Mouse (Mus musculus) bone marrow macrophage, adult 2 months (primary cell): ENCODE measurements around the gene Apol11a. TPM values are rescaled to one million over a fixed set of nuclear protein-coding genes. Genes with fewer than 3 reads are reported as not detected.
"Not testable (repeated sequence)": the region's sequence is repeated elsewhere in the genome, so short reads cannot be mapped to it uniquely, and the experiment has no call there.

ENCODE experiments used
- H3K27ac ChIP-seq: 2 replicates; pipeline ENCODE4 v1.5.1; 2012; ENCODE audit warnings: low read depth, low read length; ENCODE audit not compliant: insufficient read depth
- H3K4me1 ChIP-seq: 2 replicates; pipeline ENCODE4 v1.6.1; 2012; ENCODE audit warnings: low read length; ENCODE audit not compliant: control insufficient read depth, insufficient read depth
- H3K4me3 ChIP-seq: 2 replicates; pipeline ENCODE4 v1.5.1; 2012; ENCODE audit warnings: mild to moderate bottlenecking, low read length, moderate library complexity; ENCODE audit not compliant: insufficient read depth
- CTCF ChIP-seq: IDR thresholded peaks from 2 replicates; pipeline ENCODE4 v1.5.1; 2012; ENCODE audit warnings: low read depth, mild to moderate bottlenecking, low read length, moderate library complexity
- POLR2A ChIP-seq: IDR thresholded peaks from 2 replicates; pipeline ENCODE4 v1.6.1; 2012; ENCODE audit warnings: mild to moderate bottlenecking, low read depth, low read length, borderline replicate concordance
- polyA plus RNA-seq: library from polyadenylated mRNA; stranded (reverse); fragments of >200 nt; gene quantifications from 2 replicates; pipeline ENCODE4 v1.2.4, GENCODE M21; 2012; ENCODE audit not compliant: missing spikeins, insufficient read depth, insufficient read length

Apol11a gene
- not detected in 2 replicates for polyA plus RNA-seq

GRCm38 (mm10) chr15:77507966-77508365, at the start of gene Apol11a:
Gene Apol11a, plus strand, starts transcription at chr15:77508271.
- H3K4me1 ChIP-seq, H3K27ac ChIP-seq, H3K4me3 ChIP-seq: not testable (repeated sequence)

- not testable (repeated sequence) for H3K27ac ChIP-seq, H3K4me3 ChIP-seq, H3K4me1 ChIP-seq
Measured at GRCm38 (mm10) chr15:77474699-77475390, 33.2 kb upstream of the Apol11a start.

DNA sequence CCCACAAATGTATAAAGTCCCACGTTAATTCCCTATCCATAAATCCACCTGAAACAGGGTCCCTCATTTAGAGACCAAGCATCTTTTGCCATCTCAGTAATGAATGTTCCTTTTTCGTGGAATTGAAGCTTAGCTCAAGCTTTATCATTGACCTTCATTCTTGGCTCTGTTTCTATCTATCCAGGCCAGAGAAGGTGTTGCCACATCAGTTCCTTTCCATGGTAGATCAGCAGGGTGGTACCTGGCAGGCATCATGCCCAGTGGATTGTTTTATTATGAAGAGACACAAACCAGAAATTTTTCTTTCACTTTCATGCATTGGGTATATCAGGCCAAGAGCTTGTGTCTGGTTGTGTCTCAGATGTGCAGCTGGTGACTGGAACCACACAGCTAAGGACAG, 31.4 kb upstream of the Apol11a start, which contains the start of gene Apol10a:
Apol10a (plus strand) TSS at position 355 of the 400 bp plus-strand sequence.
- H3K4me1 ChIP-seq, H3K27ac ChIP-seq, H3K4me3 ChIP-seq: not testable (repeated sequence)

DNA sequence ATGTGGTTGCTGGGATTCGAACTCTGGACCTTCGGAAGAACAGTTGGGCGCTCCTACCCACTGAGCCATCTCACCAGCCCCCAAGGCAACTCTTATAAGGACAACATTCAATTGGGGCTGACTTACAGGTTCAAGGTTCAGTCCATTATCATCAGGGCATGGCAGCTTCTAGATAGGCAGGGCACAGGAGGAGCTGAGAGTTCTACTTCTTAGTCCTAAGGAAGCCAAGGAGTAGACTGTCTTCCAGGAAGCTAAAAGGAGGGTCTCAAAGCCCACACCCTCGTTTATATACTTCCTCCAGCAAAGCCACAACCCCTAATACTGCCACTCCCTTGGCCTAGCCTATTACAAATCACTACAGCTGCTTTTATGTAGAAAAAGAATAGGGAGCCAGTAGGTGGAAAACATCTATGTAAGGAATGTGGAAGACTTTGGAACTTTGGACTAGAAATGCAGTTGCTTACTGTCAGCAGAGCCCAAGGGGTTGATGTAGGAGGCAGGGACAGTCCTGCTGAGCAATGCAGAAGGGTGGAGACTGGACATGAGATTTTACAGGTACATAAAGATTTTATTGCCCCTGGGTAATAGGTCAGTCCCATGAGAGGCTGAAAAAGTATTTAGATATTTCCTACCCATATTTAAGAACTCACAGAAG, 25.8 kb upstream of the Apol11a start:
- TF ChIP-seq CTCF: no peak
- TF ChIP-seq POLR2A: no peak

DNA sequence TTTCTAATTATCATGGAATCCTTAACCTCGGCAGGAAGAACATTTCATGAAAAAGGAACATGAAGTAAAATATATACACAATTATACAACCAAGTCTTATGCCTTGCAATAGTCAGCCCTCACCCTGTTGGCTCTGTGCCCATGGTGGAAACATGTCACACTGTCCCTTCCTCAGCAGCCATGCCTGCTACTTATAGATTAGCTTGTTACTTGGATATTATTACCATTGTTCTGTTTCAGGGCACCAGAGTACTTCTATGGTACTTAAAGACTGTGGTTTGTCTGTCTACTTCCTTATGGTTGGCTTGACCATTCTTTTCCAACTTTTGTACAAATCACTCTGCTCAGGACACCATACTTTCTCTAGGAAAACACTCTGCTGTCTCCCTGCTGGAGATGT, 14.9 kb upstream of the Apol11a start:
- not testable (repeated sequence) for H3K27ac ChIP-seq, H3K4me3 ChIP-seq, H3K4me1 ChIP-seq

More for the DNA sequence above, 25.8 kb upstream of the Apol11a start:
- Histone ChIP-seq H3K27ac (no peak overlapping the region), H3K4me3 (no peak overlapping the region), H3K4me1 (no peaks in the 10 kb centered on the region)

GRCm38 (mm10) chr15:77494694-77495093, 13.4 kb upstream of the Apol11a start:
- H3K27ac ChIP-seq, H3K4me3 ChIP-seq, H3K4me1 ChIP-seq: not testable (repeated sequence)

DNA sequence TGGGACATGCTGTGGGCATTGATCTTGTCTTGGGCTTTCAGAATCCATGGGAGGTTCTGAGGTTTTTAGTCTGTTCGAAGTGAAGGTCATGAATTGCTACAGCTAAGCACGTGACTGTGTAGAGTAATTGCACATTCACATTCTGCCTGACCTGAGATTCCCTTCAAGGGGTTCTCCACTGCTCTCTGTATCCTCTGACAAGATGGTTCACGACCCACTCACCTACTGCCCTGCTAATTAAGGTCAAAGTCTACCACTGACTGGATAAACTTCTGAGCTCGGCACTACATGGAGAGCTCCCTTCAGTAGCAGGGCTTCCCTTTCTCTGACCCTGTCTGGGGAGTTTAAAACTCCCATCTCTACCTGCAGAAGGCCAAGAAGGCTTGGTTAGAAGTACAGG, 12.5 kb downstream of the Apol11a start:
- H3K4me1 ChIP-seq, H3K27ac ChIP-seq, H3K4me3 ChIP-seq: not testable (repeated sequence)

DNA sequence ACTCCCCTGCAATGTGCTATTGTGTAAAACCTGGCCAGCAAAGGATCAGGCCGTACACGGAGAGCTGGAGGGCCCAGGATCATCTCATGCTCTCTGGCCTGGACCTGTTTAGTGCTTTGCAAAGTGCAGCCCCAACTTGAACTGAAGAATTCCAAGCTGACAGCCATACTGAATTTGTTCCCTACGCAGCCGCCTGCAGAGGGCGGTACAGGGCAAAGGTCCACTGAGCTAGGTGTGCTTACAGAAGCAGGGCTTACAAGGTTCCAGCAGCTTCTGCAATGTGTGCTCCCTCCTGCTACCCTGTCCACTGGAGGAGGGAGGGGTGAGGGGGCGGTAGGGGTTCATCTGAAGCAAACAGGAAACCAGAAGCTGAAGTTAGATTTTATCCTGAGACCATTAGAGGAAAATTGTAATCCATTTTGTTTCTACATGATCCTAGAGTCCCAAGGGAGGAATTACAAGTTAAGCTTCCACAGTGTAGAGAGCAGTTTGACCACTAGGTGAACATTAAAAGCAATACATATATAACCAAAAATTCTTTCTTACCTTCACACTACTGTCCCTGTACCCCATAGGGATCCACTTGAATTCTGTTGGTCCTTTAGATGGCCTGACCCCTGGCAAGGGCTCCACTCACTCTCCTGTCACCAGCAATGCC, 15.2 kb downstream of the Apol11a start:
- H3K4me3 ChIP-seq, H3K27ac ChIP-seq, H3K4me1 ChIP-seq: not testable (repeated sequence)

- Histone ChIP-seq H3K4me3 (no peak within 1 kb of the TSS), H3K4me1 (no peaks in the 10 kb centered on the region), H3K27ac (no peak within 1 kb of the TSS)
- TF ChIP-seq POLR2A (no peak), CTCF (no peak)
Measured at GRCm38 (mm10) chr15:77533216-77533615, 25.1 kb downstream of the Apol11a start, which contains the start of gene Apol7c. Gene Apol7c, minus strand, starts transcription at chr15:77533316.

DNA sequence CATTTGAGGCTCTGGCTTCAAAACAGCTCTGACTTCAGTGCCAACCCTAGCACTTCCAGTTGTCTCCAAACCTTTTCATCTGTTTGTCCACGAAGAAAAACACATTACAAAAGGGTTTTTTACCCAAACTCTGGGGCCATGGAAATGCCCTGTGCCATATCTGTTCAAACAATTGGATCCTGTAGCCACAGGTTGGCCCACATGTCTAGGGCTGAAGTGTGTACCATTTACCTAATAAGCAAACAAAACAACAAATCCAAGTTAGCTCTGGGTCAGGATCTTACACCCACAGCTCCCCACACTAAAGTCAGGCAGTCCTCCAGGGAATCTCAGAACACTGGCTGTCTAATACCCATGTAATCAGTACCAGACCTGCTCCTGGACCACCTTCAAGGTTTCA, 31.1 kb downstream of the Apol11a start:
- not testable (repeated sequence) for H3K4me3 ChIP-seq, H3K27ac ChIP-seq, H3K4me1 ChIP-seq

DNA sequence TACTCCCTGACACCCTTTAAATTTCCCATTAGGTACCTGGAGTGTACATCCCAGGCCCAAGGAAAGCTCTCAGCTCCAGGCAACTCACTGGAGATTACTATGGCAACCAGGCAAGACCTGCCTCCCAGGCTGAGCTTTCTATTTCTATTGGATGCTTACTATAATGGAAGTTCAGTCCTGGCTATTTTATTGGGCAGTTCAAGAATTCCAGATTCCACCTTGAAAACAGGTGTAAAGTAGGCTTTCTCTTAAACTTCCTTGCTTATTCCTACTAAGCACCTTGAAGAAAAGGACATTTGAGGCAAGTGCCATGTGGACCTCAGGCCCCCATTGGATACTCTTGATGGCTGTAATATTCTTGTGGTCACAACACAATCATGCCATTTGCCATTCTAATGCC, 53.7 kb downstream of the Apol11a start, which contains the start of gene 1700025B11Rik:
1700025B11Rik (minus strand) TSS at position 101 of the 400 bp plus-strand sequence.
- TF ChIP-seq CTCF (no peak), POLR2A (no peak)
- H3K27ac ChIP-seq: no peak within 1 kb of the TSS
- H3K4me1 ChIP-seq: no peaks in the 10 kb centered on the region
- no peak within 1 kb of the TSS for H3K4me3 ChIP-seq
